Mouse (Mus musculus) thymus, adult 2 months (tissue): Measurements from ENCODE around the gene Opcml. TPM values are rescaled to one million over a fixed set of nuclear protein-coding genes. Genes with fewer than 3 reads are reported as not detected.

Source experiments
- DNase-seq: peaks from one replicate; pipeline ENCODE4 v3.0.0; 2021
- H3K27ac ChIP-seq: fragments of 200-500 bp; 2 replicates; pipeline ENCODE4 v1.5.1; 2012; ENCODE audit warnings: low read length, control low read depth; ENCODE audit not compliant: control insufficient read depth, insufficient read depth
- H3K27me3 ChIP-seq: fragments of 200-500 bp; 2 replicates; pipeline ENCODE4 v1.6.1; 2012; ENCODE audit warnings: mild to moderate bottlenecking, low read length, moderate library complexity, mixed read lengths; ENCODE audit not compliant: control insufficient read depth, insufficient read depth
- H3K36me3 ChIP-seq: fragments of 200-500 bp; 2 replicates; pipeline ENCODE4 v1.6.1; 2012; ENCODE audit warnings: mild to moderate bottlenecking, low read length, moderate library complexity; ENCODE audit not compliant: control insufficient read depth, insufficient read depth
- H3K4me1 ChIP-seq: fragments of 200-500 bp; replicated peaks from 2 replicates; pipeline ENCODE4 v1.6.1; 2012; ENCODE audit warnings: low read length; ENCODE audit not compliant: control insufficient read depth, insufficient read depth
- H3K4me3 ChIP-seq: fragments of 200-500 bp; 2 replicates; pipeline ENCODE4 v1.5.1; 2012; ENCODE audit warnings: mild to moderate bottlenecking, low read length, control low read depth, moderate library complexity; ENCODE audit not compliant: control insufficient read depth, insufficient read depth
- CTCF ChIP-seq: fragments of 200-500 bp; IDR thresholded peaks from 2 replicates; pipeline ENCODE4 v1.5.1; 2012; ENCODE audit warnings: mild to moderate bottlenecking, control low read depth, low read length, moderate library complexity, borderline replicate concordance; ENCODE audit not compliant: control insufficient read depth, poor library complexity, insufficient read depth; ENCODE audit errors: extremely low read depth
- POLR2A ChIP-seq: fragments of 200-500 bp; IDR thresholded peaks from 2 replicates; pipeline ENCODE4 v1.6.1; 2012; ENCODE audit warnings: mild to moderate bottlenecking, low read length, control low read depth, moderate library complexity; ENCODE audit not compliant: control insufficient read depth, poor library complexity, insufficient read depth; ENCODE audit errors: extremely low read depth
- WGBS: fragments of 180-500 bp; shearing (Covaris S2); methylation state at CpG from one replicate; pipeline ENCODE4 v1.1.7; 2018; 5-methylcytosine and 5-hydroxymethylcytosine counted together
- polyA plus RNA-seq: library from polyadenylated mRNA; depleted of rRNA; stranded (reverse); fragments of >200 nt; gene quantifications from 2 replicates; pipeline ENCODE4 v1.2.3, GENCODE M21; 2012; rRNA removed

The Opcml gene
- 0.82 and 0.92 TPM in 2 replicates for polyA plus RNA-seq

DNA sequence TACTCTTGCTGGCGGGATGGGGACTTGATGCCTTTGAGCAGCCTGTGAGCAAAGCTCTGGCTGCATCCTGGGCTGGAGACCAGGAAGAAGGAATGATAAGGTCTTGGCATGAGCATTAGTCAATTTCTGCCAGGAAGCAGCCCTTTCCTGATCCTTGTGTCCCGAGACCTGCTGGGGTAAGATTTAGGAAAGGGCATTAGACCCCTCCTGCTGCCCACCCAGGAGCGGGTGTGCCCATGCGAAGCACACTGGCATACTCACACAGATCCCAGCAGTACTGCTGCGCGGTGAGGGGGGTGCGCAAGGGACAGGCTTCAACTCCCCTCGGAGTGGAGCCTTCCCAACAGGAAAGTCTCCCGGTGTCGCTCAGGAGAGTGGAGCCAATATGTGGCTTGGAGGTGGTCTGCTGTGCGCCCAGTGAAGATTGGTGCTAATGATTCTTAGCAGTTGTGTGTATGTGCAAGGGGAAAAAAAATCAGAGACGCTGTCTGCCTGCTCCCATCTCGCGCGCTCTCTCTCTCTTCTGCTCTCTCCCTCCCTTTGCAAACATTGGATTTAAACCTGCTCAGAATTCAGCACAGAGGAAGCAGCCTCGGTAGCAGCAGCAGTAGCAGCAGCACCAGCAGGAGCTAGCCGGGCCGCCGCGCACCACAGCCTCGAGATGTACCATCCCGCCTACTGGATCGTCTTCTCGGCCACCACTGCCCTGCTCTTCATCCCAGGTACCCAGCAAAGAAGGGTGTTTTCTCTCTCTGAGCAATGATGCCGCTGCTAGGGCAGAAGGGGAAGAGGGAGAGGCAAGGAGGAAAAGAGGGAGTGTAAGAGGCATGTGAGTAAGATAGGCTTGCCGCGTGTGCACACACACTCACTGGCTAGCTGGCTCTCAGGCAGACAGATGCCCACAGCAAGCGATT is at the start of gene Opcml:
Gene Opcml, plus strand, starts transcription at position 51 of the 914 bp plus-strand sequence.
- H3K4me3 ChIP-seq, result no peak within 1 kb of the TSS
- TF ChIP-seq CTCF (no peak), POLR2A (no peak)
- H3K36me3 ChIP-seq, result no peaks in the 10 kb centered on the region
- H3K27me3 ChIP-seq, result no peaks in the 10 kb centered on the region
- 7% methylated on average over 28 of the region's 28 CpGs for WGBS
- H3K27ac ChIP-seq, result no peak within 1 kb of the TSS
- no peaks in the 10 kb centered on the region for H3K4me1 ChIP-seq
- no peak for DNase-seq

GRCm38 (mm10) chr9:27758709-27759108 is 31.9 kb upstream of the Opcml start:
- Histone ChIP-seq H3K4me1 (no peaks in the 10 kb centered on the region), H3K27me3 (no peaks in the 10 kb centered on the region), H3K4me3 (no peak overlapping the region), H3K27ac (no peak overlapping the region), H3K36me3 (no peaks in the 10 kb centered on the region)
- DNase-seq, result no peak
- WGBS, result 89% methylated on average over 1 of the region's 1 CpGs
- TF ChIP-seq CTCF, result no peak
- TF ChIP-seq POLR2A, result no peak

GRCm38 (mm10) chr9:27761196-27761595 is 29.4 kb upstream of the Opcml start:
- H3K27ac ChIP-seq, result no peak overlapping the region
- no peaks in the 10 kb centered on the region for H3K4me1 ChIP-seq
- H3K36me3 ChIP-seq, result no peaks in the 10 kb centered on the region
- H3K27me3 ChIP-seq, result no peaks in the 10 kb centered on the region
- WGBS, result 95% methylated on average over 2 of the region's 2 CpGs
- H3K4me3 ChIP-seq, result no peak overlapping the region
- no peak for TF ChIP-seq POLR2A
- TF ChIP-seq CTCF, result no peak
- DNase-seq, result no peak

GRCm38 (mm10) chr9:27766446-27766845 is 24.1 kb upstream of the Opcml start:
- no peak for DNase-seq
- no peaks in the 10 kb centered on the region for H3K36me3 ChIP-seq
- no peak overlapping the region for H3K4me3 ChIP-seq
- H3K27ac ChIP-seq, result no peak overlapping the region
- H3K4me1 ChIP-seq, result no peaks in the 10 kb centered on the region
- WGBS, result 94% methylated on average over 3 of the region's 3 CpGs
- no peak for TF ChIP-seq CTCF
- no peak for TF ChIP-seq POLR2A
- no peaks in the 10 kb centered on the region for H3K27me3 ChIP-seq

- WGBS, result 90% methylated on average over 8 of the region's 8 CpGs
- H3K4me3 ChIP-seq, result no peak overlapping the region
- DNase-seq, result no peak
Observed at GRCm38 (mm10) chr9:27767196-27767900, 23.2 kb upstream of the Opcml start.

GRCm38 (mm10) chr9:27768788-27769187 is 21.8 kb upstream of the Opcml start:
- no peak for DNase-seq
- no peak for TF ChIP-seq POLR2A

More at GRCm38 (mm10) chr9:27767196-27767900, 23.2 kb upstream of the Opcml start:
- Histone ChIP-seq H3K4me1 (no peaks in the 10 kb centered on the region), H3K27me3 (no peaks in the 10 kb centered on the region), H3K36me3 (no peaks in the 10 kb centered on the region), H3K27ac (no peak overlapping the region)
- TF ChIP-seq CTCF (no peak), POLR2A (no peak)

More at GRCm38 (mm10) chr9:27768788-27769187, 21.8 kb upstream of the Opcml start:
- Histone ChIP-seq H3K4me3 (no peak overlapping the region), H3K4me1 (no peaks in the 10 kb centered on the region), H3K36me3 (no peaks in the 10 kb centered on the region), H3K27ac (no peak overlapping the region), H3K27me3 (no peaks in the 10 kb centered on the region)
